Mouse (Mus musculus) CH12F3 (cell line): Measurements from ENCODE around the gene Sarm1.
"Not testable (repeated sequence)": the region's sequence is repeated elsewhere in the genome, so short reads cannot be mapped to it uniquely, and the experiment has no call there.

Source experiments
- in situ Hi-C: fragments of 300-500 bp; cut with MboI; formaldehyde crosslinking; loops from 2 replicates; pipeline ENCODE4 v1.14.3; 2020; ENCODE audit warnings: low sequenced_read_pairs

Gene Sarm1

GRCm38 (mm10) chr11:78497544-78498522 lies at the start of gene Sarm1:
Gene Sarm1, minus strand, starts transcription at chr11:78497754.
- in situ Hi-C loops, result no loop called here

- in situ Hi-C loops, result no loop called here
These were observed 47.6 kb upstream of the Sarm1 start for GRCm38 (mm10) chr11:78545181-78545580.

- in situ Hi-C loops, result no loop called here
These were observed 47.0 kb upstream of the Sarm1 start for GRCm38 (mm10) chr11:78544449-78545111.

- in situ Hi-C loops, result no loop called here
These were observed 42.8 kb upstream of the Sarm1 start for GRCm38 (mm10) chr11:78540358-78540757.

- in situ Hi-C loops, result no loop called here
These were observed 39.1 kb upstream of the Sarm1 start for GRCm38 (mm10) chr11:78536690-78537084.

- in situ Hi-C loops, result no loop called here
These were observed 38.6 kb upstream of the Sarm1 start, which contains the start of the genes Tnfaip1 and Ift20 for GRCm38 (mm10) chr11:78536080-78536689. Gene Tnfaip1, minus strand, starts transcription at chr11:78536332. Gene Ift20, plus strand, starts transcription at chr11:78536361.

- in situ Hi-C loops, result no loop called here
These were observed 38.0 kb upstream of the Sarm1 start for GRCm38 (mm10) chr11:78535376-78536079.

GRCm38 (mm10) chr11:78534516-78534915 lies 37.0 kb upstream of the Sarm1 start:
- in situ Hi-C loops, result no loop called here

- in situ Hi-C loops, result not testable (repeated sequence)
These were observed 34.0 kb upstream of the Sarm1 start for GRCm38 (mm10) chr11:78531515-78531914.

- in situ Hi-C loops, result no loop called here
These were observed 33.5 kb upstream of the Sarm1 start for GRCm38 (mm10) chr11:78531046-78531445.

- in situ Hi-C loops, result no loop called here
These were observed 32.4 kb upstream of the Sarm1 start for GRCm38 (mm10) chr11:78530001-78530400.

GRCm38 (mm10) chr11:78528714-78529113 lies 31.2 kb upstream of the Sarm1 start:
- in situ Hi-C loops, result no loop called here

GRCm38 (mm10) chr11:78524838-78525237 lies 27.3 kb upstream of the Sarm1 start:
- in situ Hi-C loops, result no loop called here

- in situ Hi-C loops, result no loop called here
These were observed 25.8 kb upstream of the Sarm1 start for GRCm38 (mm10) chr11:78523241-78523955.

GRCm38 (mm10) chr11:78522481-78522997 lies 25.0 kb upstream of the Sarm1 start:
- in situ Hi-C loops, result no loop called here

GRCm38 (mm10) chr11:78521880-78522279 lies 24.3 kb upstream of the Sarm1 start:
- in situ Hi-C loops, result no loop called here

GRCm38 (mm10) chr11:78518931-78519330 lies 21.4 kb upstream of the Sarm1 start:
- in situ Hi-C loops, result no loop called here

GRCm38 (mm10) chr11:78515549-78516325 lies 18.2 kb upstream of the Sarm1 start:
- in situ Hi-C loops, result no loop called here
